Mouse (Mus musculus): ENCODE results near the gene Cutc.

The Cutc gene

GRCm38 (mm10) chr19:43795511-43795910, 42.7 kb downstream of the Cutc start:
- DNase-seq (ENCODE audit: low spot score): no peak

- DNase-seq (ENCODE audit: low spot score): no peak
These were observed 44.4 kb downstream of the Cutc start for GRCm38 (mm10) chr19:43797216-43797615.

DNA sequence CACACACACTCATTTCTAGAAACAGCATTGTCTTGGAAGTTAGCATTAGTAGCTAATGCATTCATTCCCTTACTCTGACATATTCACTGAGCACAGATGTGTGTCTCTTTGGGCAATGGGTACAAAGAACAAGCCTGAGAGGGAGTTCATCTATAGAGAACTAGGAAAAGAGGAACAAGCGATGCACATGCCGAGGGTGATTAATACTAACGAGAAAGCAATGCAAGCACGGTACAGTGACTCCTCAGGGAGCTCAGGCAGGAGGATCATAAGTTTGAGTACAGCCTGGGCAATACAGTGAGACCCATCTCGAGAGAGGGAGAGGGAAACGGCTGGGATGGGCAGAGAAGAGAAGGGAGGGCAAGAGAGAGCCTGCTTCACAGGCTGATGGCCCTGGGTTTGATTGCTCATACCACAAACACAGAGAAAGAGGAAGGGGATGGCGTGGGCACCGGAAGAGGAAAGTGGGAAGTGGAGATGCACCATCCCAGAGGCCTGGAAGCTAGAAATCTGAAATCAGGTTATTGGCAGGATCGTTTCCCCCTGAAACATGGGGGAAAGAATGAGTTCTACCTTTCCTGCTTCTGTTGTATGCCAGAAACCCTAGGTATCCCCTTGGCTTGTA, 48.7 kb downstream of the Cutc start:
- no peak for DNase-seq (ENCODE audit: low spot score)

DNA sequence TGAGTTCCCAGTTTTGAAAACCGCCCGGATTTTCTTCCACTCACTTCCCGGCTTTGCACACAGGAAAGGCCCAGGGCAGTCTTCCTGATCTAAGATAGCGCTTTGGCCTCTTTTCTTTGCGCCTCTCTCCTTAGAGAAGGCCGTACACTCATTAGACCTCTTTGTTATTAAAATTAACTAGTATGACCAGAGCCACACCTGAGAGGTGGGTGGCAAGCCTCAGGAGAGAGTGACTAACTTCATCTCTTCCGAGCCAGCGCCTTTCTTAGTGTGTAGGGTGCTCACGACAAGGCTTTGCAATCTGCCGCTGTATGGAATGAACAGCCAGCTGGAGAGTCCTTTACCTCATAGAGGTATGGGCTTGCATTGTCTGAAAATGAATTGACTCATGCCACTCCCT, 51.1 kb downstream of the Cutc start:
- DNase-seq (ENCODE audit: low spot score): no peak

GRCm38 (mm10) chr19:43809331-43809730, 56.5 kb downstream of the Cutc start:
- DNase-seq (ENCODE audit: low spot score): no peak

GRCm38 (mm10) chr19:43811419-43811818, 58.6 kb downstream of the Cutc start:
- no peak for DNase-seq (ENCODE audit: low spot score)

DNA sequence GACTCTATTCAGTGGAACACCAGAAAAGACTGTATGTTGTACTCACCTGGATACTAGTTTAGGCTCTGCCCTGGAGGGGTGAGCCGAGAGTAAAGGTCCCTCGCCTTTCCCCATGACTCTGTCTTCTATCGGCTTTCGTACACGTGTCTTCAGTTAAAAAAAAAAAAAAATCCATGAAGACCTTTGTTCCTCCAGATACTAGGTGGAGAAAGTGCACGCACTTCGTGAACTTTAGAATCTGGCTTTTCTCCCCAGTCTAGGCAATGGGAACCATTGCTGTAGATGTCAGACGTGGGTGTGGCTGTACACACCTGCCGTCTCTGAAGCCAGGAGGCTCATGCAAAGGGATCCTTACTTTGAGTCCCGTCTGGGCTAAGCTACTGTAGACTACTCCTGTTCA, 60.5 kb downstream of the Cutc start:
- DNase-seq (ENCODE audit: low spot score): no peak

GRCm38 (mm10) chr19:43815661-43816414, 63.0 kb downstream of the Cutc start:
- no peak for DNase-seq (ENCODE audit: low spot score)

Measured in urinary bladder, postnatal 10 days (tissue).